Mouse (Mus musculus) stomach, embryonic 16.5 days (tissue): ENCODE measurements around the gene Plpp4. TPM values are rescaled to one million over a fixed set of nuclear protein-coding genes. Genes with fewer than 3 reads are reported as not detected.
A peak's percentile ranks its signal among the peaks of the same experiment; 100 is the strongest.

Experiments
- ATAC-seq: fragments of 200-750 bp; cut with Nextera tagmentation; 2 replicates; pipeline ENCODE4 v1.8.0; 2017; ENCODE audit warnings: moderate number of reproducible peaks, moderate TSS enrichment; ENCODE audit not compliant: insufficient read depth, low FRiP score
- H3K27ac ChIP-seq: fragments of 300-500 bp; sonication (generic); 2 replicates; pipeline ENCODE4 v1.5.1; 2014; ENCODE audit warnings: low read length
- H3K27me3 ChIP-seq: fragments of 300-500 bp; sonication (generic); 2 replicates; pipeline ENCODE4 v1.6.1; 2014; ENCODE audit warnings: low read length, control low read depth, mixed read lengths; ENCODE audit not compliant: control insufficient read depth, insufficient read depth
- H3K36me3 ChIP-seq: fragments of 300-500 bp; sonication (generic); 2 replicates; pipeline ENCODE4 v1.6.1; 2014; ENCODE audit warnings: low read length; ENCODE audit not compliant: control insufficient read depth, insufficient read depth
- H3K4me1 ChIP-seq: fragments of 300-500 bp; sonication (generic); 2 replicates; pipeline ENCODE4 v1.6.1; 2014; ENCODE audit warnings: low read length, control low read depth, mixed read lengths; ENCODE audit not compliant: control insufficient read depth, insufficient read depth
- H3K4me2 ChIP-seq: fragments of 300-500 bp; sonication (generic); 2 replicates; pipeline ENCODE4 v1.6.1; 2014; ENCODE audit warnings: low read depth, low read length, mixed read lengths
- H3K4me3 ChIP-seq: fragments of 300-500 bp; sonication (generic); replicated peaks from 2 replicates; pipeline ENCODE4 v1.5.1; 2014; ENCODE audit warnings: mild to moderate bottlenecking, low read length
- H3K9ac ChIP-seq: fragments of 300-500 bp; sonication (generic); 2 replicates; pipeline ENCODE4 v1.6.1; 2014; ENCODE audit warnings: low read length
- H3K9me3 ChIP-seq: fragments of 300-500 bp; sonication (generic); replicated peaks from 2 replicates; pipeline ENCODE4 v1.6.1; 2016; ENCODE audit warnings: low read length, control low read depth; ENCODE audit not compliant: control insufficient read depth
- WGBS: fragments of 180-500 bp; shearing (Covaris S2); extraction: QIAGEN DNeasy Blood & Tissue Kit; methylation state at CpG from one replicate; pipeline ENCODE4 v1.1.7; 2014; 5-methylcytosine and 5-hydroxymethylcytosine counted together
- polyA plus RNA-seq: library from polyadenylated mRNA; unstranded; fragments of >200 nt; fragmentation: Nextera tagmentation; extraction: Ambion mirVana; gene quantifications from 2 replicates; pipeline ENCODE4 v1.2.1, GENCODE M21; 2015

Gene Plpp4
- polyA plus RNA-seq, 1 experiment from 2014 or later, result 0.50 TPM

GRCm38 (mm10) chr7:129254126-129254525 lies 2.7 kb upstream of the Plpp4 start:
- H3K27me3 ChIP-seq, result peaks cover 29% of the 10 kb centered on the region
- no peak overlapping the region for H3K4me2 ChIP-seq
- H3K4me3 ChIP-seq, result no peak overlapping the region
- no peak overlapping the region for H3K27ac ChIP-seq
- no peak overlapping the region for H3K9ac ChIP-seq
- H3K36me3 ChIP-seq, result no peaks in the 10 kb centered on the region
- no peak for ATAC-seq
- H3K4me1 ChIP-seq, result 0 out of 2 replicates have a peak, but pooled peaks cover 2% of the 10 kb centered on the region
- WGBS, result 78% methylated on average over 1 of the region's 1 CpGs
- H3K9me3 ChIP-seq, result no peaks in the 10 kb centered on the region

GRCm38 (mm10) chr7:129255406-129255805 lies 1.4 kb upstream of the Plpp4 start:
- no peak for ATAC-seq
- H3K27me3 ChIP-seq, result peaks cover 29% of the 10 kb centered on the region
- H3K4me2 ChIP-seq, result no peak overlapping the region
- 0 out of 2 replicates have a peak, but pooled peaks cover 2% of the 10 kb centered on the region for H3K4me1 ChIP-seq
- no peaks in the 10 kb centered on the region for H3K9me3 ChIP-seq
- H3K4me3 ChIP-seq, result no peak overlapping the region
- no peak overlapping the region for H3K9ac ChIP-seq
- 89% methylated on average over 6 of the region's 6 CpGs for WGBS
- no peak overlapping the region for H3K27ac ChIP-seq
- H3K36me3 ChIP-seq, result no peaks in the 10 kb centered on the region

- no peaks in the 10 kb centered on the region for H3K9me3 ChIP-seq
- H3K27ac ChIP-seq, result no peak overlapping the region
- H3K9ac ChIP-seq, result no peak overlapping the region
- peak overlapping the region; percentile 46 for H3K4me3 ChIP-seq
- peak overlapping the region; percentile 83 for H3K4me2 ChIP-seq
- ATAC-seq, result no peak
- H3K27me3 ChIP-seq, result peaks cover 29% of the 10 kb centered on the region
- 18% methylated on average over 13 of the region's 13 CpGs for WGBS
- no peaks in the 10 kb centered on the region for H3K36me3 ChIP-seq
- 0 out of 2 replicates have a peak, but pooled peaks cover 2% of the 10 kb centered on the region for H3K4me1 ChIP-seq
Observed at GRCm38 (mm10) chr7:129257374-129258018, 665 bp downstream of the Plpp4 start.

- 65% methylated on average over 7 of the region's 7 CpGs for WGBS
- no peak for ATAC-seq
Observed at GRCm38 (mm10) chr7:129258331-129258730, 1.5 kb downstream of the Plpp4 start.

GRCm38 (mm10) chr7:129259195-129259594 lies 2.4 kb downstream of the Plpp4 start:
- Histone ChIP-seq H3K27me3 (peaks cover 29% of the 10 kb centered on the region), H3K4me1 (0 out of 2 replicates have a peak, but pooled peaks cover 2% of the 10 kb centered on the region), H3K4me3 (no peak overlapping the region), H3K9ac (no peak overlapping the region), H3K9me3 (no peaks in the 10 kb centered on the region), H3K27ac (no peak overlapping the region), H3K4me2 (no peak overlapping the region), H3K36me3 (no peaks in the 10 kb centered on the region)
- no peak for ATAC-seq
- 78% methylated on average over 6 of the region's 6 CpGs for WGBS

More at GRCm38 (mm10) chr7:129258331-129258730, 1.5 kb downstream of the Plpp4 start:
- no peak overlapping the region for H3K27ac ChIP-seq
- H3K9me3 ChIP-seq, result no peaks in the 10 kb centered on the region
- 0 out of 2 replicates have a peak, but pooled peaks cover 2% of the 10 kb centered on the region for H3K4me1 ChIP-seq
- no peak overlapping the region for H3K9ac ChIP-seq
- H3K4me3 ChIP-seq, result no peak overlapping the region
- peaks cover 29% of the 10 kb centered on the region for H3K27me3 ChIP-seq
- no peak overlapping the region for H3K4me2 ChIP-seq
- H3K36me3 ChIP-seq, result no peaks in the 10 kb centered on the region

- no peak for ATAC-seq
- Histone ChIP-seq H3K27ac (no peak overlapping the region), H3K4me1 (no peaks in the 10 kb centered on the region), H3K4me3 (no peak overlapping the region), H3K4me2 (no peak overlapping the region), H3K27me3 (no peaks in the 10 kb centered on the region), H3K9ac (no peak overlapping the region), H3K36me3 (no peaks in the 10 kb centered on the region), H3K9me3 (no peaks in the 10 kb centered on the region)
- WGBS, result 86% methylated on average over 4 of the region's 4 CpGs
Observed at GRCm38 (mm10) chr7:129273867-129274266, 17.0 kb downstream of the Plpp4 start.

DNA sequence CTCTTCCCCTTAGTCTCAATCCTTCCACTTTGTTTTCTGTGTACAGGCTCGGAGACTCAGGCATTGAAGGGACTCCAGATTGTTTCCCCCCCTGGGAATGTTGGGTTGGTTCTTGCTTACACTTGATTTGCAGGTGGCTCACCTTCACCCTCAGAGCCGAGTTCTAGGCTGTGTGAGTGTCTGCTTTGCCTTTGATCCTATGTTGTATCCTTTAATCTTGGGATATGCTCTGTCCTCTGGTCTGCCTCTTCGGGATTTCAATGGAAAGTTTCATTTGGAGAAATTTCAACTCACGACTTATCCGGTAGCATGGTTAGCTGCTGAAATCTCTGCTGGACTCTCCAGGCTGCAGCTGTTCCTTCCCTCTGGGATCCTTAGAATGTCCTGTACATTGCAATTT lies 17.9 kb downstream of the Plpp4 start:
- Histone ChIP-seq H3K36me3 (no peaks in the 10 kb centered on the region), H3K9ac (no peak overlapping the region), H3K9me3 (no peaks in the 10 kb centered on the region), H3K4me2 (no peak overlapping the region), H3K4me3 (no peak overlapping the region), H3K4me1 (no peaks in the 10 kb centered on the region), H3K27ac (no peak overlapping the region), H3K27me3 (no peaks in the 10 kb centered on the region)
- no peak for ATAC-seq
- 86% methylated on average over 5 of the region's 5 CpGs for WGBS

DNA sequence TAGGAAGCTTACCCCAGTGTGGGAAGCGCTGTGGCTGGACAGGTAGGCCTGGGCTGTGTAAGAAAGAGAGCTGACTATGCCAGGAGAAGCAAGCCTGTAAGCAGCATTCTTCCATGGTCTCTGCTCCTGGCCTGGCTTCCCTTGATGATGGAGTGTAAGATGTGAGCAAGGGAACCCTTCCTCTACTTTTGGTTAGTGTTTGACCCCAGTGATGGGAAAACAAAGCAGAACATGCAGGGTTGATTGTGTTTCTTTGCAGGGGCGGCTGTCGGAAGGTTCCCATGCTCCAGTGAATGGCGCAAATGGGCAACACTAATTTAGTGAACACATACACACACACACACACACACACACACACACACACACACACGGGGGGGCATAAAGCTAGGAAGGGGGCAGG lies 20.9 kb downstream of the Plpp4 start:
- no peaks in the 10 kb centered on the region for H3K4me1 ChIP-seq
- no peak overlapping the region for H3K9ac ChIP-seq
- no peaks in the 10 kb centered on the region for H3K27me3 ChIP-seq
- WGBS, result 89% methylated on average over 5 of the region's 5 CpGs
- no peak overlapping the region for H3K27ac ChIP-seq
- no peaks in the 10 kb centered on the region for H3K9me3 ChIP-seq
- no peak for ATAC-seq
- H3K4me2 ChIP-seq, result no peak overlapping the region
- no peak overlapping the region for H3K4me3 ChIP-seq
- no peaks in the 10 kb centered on the region for H3K36me3 ChIP-seq

DNA sequence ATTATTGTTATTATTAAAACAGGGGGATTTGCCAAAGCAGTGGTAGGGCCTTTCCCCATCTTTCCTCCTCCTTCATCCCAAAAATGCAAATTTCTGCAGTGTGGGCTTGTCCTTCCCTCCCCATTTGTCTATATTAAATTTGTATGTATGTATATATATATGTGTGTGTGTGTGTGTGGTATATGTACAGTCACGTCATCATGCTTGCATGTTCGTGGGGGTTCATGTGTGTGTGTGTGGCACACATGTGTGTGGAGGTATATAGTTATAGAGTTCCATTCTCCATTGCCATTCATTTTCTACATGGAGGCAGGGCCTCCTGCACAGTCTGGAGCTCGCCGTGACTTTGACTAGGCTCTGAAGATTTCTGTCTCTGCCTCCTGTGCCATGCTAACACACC lies 22.0 kb downstream of the Plpp4 start:
- H3K9me3 ChIP-seq, result no peaks in the 10 kb centered on the region
- H3K27ac ChIP-seq, result no peak overlapping the region
- H3K9ac ChIP-seq, result no peak overlapping the region
- H3K4me3 ChIP-seq, result no peak overlapping the region
- H3K4me2 ChIP-seq, result no peak overlapping the region
- no peak for ATAC-seq
- no peaks in the 10 kb centered on the region for H3K27me3 ChIP-seq
- H3K4me1 ChIP-seq, result no peaks in the 10 kb centered on the region
- 90% methylated on average over 4 of the region's 4 CpGs for WGBS
- no peaks in the 10 kb centered on the region for H3K36me3 ChIP-seq
